Mouse (Mus musculus) layer of hippocampus, adult 18-20 months (tissue): ENCODE measurements around the gene Olfr324. TPM values are rescaled to one million over a fixed set of nuclear protein-coding genes. Genes with fewer than 3 reads are reported as not detected.

Experiments
- DNase-seq, 2 experiments: peaks; one replicate each; pipeline ENCODE4 v3.0.0; 2022; ENCODE audit warnings: low spot score in 2 of 2
- long read RNA-seq: library from polyadenylated mRNA; stranded (forward); transcript quantifications from one replicate; pipeline ENCODE4 v2.0.0, GENCODE M21; 2021
- total RNA-seq, 2 experiments: library from RNA; stranded (reverse); gene quantifications; 2 replicates each; pipeline ENCODE4 v1.2.3; 2021

Olfr324 gene
- not detected for total RNA-seq
- long read RNA-seq: 0 reads

- no peak for DNase-seq
Observed at GRCm38 (mm10) chr11:58594814-58595213, at the start of gene Olfr324. TSS of gene Olfr324 (plus strand) at chr11:58595114.

DNA sequence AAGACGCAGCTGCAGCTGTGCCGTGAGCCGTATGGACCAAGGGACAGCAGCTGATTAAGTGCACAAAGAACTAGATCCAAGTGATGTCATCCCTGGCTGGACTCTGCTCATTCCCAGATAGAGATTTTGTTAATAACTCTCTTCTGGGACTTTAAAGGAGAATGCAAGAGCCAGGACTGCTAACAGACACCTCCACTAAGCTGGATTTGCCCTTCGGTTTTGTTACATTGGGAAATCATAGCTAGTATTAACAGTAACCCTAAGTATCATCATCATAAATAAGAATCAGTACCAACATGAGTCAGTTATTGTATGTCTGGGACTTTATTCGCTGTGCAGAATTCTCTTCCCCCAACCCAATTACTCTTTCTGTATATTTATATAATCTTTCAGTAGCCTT lies 48.6 kb upstream of the Olfr324 start, which contains the start of gene Olfr329-ps:
TSS of gene Olfr329-ps (minus strand) at position 101 of the 400 bp plus-strand sequence.
- DNase-seq: no peak

- DNase-seq: no peak
Observed at GRCm38 (mm10) chr11:58555536-58555935, 39.4 kb upstream of the Olfr324 start, which contains the start of gene Olfr328. TSS of gene Olfr328 (minus strand) at chr11:58555636.

DNA sequence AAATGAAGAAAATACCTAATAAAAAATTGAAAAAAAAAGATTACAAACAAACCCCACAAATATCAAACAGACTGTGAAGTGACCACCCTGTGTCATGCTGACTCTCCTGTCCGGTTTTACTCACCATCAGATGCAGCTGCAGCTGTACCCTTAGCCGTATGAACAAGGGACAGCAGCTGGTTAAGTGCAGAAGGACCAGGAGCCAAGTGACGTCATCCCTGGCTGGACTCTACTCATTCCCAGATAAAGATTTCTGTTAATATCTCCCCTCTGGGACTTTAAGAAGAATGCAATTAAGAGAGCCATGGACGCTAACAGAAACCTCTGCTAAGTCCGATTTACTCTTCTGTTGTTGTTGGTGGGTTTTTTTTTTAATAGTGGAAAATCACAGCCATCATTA lies 24.5 kb upstream of the Olfr324 start, which contains the start of gene Olfr224:
TSS of gene Olfr224 (minus strand) at position 149 of the 400 bp plus-strand sequence.
- no peak for DNase-seq

DNA sequence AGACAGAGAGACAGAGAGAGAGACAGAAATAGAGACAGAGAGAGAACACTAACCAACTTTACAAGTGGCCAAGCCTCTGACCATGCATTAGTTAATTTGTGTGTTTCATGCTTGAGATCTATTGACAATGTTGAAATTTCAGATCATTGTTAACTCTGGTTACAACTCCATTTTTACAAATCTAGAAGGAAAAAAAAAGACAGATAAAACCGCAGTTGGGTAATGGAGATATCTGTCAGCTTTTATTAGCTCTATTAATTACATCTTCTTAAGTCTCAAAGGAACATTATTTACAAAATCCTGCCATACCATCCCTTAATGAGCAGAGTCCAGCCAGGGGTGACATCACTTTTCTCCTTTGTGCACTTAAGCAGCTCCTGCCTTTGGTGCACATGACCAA lies 17.5 kb upstream of the Olfr324 start, which contains the start of gene Olfr325:
TSS of gene Olfr325 (plus strand) at position 301 of the 400 bp plus-strand sequence.
- DNase-seq: no peak

DNA sequence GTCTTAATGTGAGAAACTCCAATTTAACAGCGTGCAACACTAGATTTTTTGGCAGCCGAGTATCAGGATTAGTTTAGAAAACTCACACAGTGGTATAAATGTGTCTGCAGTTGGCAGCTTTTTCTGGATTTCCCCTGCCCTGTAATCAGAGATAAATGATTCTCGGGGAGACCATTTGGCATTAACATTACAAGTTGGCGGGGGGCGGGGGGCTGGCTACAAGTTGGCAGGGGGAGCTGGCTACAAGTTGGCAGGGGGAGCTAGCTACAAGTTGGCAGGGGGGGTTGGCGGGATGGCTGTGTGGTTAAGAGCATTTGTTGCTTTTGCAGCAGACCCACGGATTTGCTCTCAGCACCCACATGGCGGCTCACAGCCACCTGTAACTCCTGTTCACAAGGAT lies 16.3 kb upstream of the Olfr324 start:
- DNase-seq: peak; percentile 28 to 69

DNA sequence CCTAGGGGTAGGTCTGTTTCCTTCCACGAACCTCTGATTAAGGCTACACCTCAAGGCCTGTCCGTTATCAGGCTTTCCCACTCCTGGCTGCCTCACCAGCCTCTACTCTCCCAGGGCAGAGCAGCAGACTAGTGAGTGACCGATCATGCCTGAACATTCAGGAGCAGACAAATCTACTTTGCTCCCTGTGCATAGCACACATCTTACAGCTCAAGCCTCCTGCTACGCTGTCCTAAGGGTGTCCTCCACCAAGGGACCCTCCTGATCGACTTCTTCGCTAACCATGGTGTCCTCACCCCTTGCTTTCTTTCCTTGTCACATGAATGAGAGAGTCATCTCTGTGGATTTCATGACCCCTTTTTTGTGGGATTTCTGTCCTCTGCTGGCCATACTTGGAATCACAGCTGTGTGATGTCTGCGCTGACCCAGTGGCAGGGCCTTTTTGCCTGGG lies 7.0 kb upstream of the Olfr324 start:
- peak in 1 of 2 experiments; percentile 32 for DNase-seq

- DNase-seq: no peak
Observed at GRCm38 (mm10) chr11:58588620-58589250, 6.2 kb upstream of the Olfr324 start.

- no peak for DNase-seq
Observed at GRCm38 (mm10) chr11:58597837-58598236, 2.9 kb downstream of the Olfr324 start.

DNA sequence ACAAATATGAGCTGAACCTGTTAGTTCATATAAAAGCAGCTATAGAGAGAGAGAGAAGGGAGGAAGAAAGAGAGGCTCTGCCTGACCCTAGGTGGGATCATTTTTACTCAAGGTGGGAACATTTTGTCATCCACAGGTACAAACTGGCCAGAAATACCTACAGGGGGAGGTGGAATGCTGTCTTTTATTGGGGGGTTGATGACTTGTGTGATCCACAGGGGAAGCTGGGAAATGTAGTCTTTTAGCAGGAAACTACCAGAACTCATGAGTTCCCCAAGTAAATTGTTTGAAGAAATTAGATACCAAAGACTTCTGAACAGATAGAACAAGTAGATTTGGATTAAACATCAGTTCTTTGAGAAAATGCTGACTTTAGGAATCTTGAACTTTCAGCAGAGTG lies 7.1 kb downstream of the Olfr324 start:
- DNase-seq: no peak

- DNase-seq: no peak
Observed at GRCm38 (mm10) chr11:58602800-58603560, 8.1 kb downstream of the Olfr324 start.

DNA sequence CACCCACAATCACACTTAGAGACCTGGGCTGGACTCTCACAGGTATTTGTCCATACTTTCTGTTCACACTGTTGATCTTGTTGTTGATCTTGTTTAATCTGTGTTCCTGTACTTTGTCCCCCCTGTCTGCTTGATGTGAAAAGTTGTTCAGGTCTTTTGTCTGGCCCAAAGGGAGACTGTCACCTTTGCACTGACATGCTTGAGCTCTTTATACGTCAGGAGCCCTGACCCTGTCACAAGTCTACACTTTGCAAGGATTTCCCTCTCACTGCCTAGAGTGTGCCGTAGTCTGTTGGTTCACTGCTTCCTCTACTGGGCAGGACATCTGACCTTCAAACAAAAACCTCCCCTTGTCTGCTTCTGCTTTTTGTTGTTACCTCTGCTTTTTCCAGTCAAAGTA lies 9.8 kb downstream of the Olfr324 start:
- no peak for DNase-seq

GRCm38 (mm10) chr11:58605228-58605627 lies 10.3 kb downstream of the Olfr324 start:
- no peak for DNase-seq

DNA sequence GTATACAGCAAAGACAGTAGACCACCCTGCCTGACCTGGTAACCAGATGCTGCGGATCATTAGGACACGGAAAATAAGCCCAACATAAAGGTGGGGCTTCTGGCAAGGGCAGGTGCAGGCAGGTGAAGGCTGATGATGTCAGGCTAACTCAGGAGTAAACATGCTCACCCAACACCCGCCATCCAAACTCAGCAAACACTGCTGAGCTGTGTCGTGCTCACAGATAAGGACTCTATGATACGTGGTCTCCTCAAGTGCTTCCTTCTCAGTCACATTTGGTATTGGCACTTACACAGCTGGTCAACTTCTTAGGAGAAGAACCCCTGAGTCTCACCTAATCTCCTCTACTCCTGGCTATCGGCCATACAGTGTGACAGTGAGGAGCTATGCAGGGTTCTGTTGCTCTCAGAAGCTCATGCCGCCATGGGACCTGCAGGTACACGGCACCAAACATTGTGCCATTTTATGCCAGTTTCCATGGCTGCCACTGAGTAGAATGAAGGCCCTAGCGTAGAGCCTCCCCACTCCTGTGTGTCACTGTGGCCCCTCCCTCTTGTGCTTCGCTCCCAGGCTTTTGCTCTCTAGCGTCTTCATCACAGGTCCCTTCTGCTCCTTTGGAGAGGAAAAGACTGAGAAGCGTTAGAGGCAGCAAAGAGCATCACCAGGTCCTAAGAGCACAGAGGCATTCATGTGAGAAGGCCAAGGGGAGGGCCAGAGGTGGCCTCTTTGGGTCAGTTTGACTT lies 11.4 kb downstream of the Olfr324 start:
- DNase-seq: no peak

DNA sequence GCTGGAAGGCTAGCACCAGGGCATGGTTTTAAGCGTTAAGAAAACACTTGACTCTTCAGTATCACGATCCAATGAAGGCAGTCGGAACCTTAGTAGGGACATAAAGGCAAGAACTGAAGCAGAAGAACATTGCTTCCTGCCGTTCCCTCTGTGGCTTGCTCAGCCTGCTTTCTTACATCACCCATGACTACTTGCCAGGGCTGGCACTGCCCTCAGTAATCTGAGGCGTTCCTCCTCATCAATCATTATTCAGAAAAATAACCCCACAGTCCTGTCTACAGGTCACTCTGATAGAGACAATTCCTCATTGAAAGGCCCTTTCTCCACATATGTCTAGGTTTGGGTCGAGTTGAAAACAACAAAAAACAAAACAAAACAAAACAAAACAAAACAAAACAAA lies 12.1 kb downstream of the Olfr324 start:
- DNase-seq: no peak

- no peak for DNase-seq
Observed at GRCm38 (mm10) chr11:58613359-58613758, 18.4 kb downstream of the Olfr324 start.

- DNase-seq: no peak
Observed at GRCm38 (mm10) chr11:58614526-58614925, 19.6 kb downstream of the Olfr324 start.

DNA sequence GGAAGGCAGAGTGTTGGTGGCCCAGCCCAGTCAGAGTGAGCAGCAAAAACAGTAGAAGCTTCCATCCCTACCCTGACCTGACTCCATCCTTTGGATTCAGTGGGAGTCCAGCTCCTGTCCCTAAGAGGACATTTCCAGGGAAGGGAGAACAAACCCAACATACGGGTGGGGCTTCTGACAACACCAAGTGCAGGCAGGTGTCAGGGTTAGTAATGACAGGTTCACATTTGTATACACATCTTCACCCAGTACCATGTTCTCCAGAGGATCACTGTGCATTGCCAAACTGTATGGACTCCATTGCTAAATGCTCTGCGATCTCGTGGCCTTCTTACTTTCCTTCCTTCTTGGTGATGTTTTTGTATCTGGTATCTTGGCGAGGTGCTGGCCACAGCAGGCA lies 21.1 kb downstream of the Olfr324 start, which contains the start of gene 2210407C18Rik:
TSS of gene 2210407C18Rik (minus strand) at position 101 of the 400 bp plus-strand sequence.
- no peak for DNase-seq

DNA sequence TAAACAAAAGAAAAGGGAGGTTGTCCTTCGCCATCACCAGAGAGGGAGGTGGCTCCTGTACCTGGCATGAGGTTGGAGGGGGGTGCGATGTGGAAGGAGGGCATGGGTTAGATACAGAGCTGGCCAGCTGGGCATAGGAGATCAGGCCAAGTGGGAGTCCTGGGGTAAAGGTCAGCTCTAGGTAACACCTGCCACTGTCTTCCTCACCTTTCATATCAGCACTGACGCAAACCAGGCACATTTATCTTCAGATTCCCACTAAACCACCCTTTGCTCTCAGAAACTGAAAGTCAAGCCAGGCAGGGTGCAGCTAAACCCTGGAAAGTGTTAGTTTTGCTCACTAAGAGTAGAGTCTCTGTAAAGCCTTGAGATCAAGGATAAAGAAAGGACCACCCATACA lies 23.5 kb downstream of the Olfr324 start:
- DNase-seq: no peak

DNA sequence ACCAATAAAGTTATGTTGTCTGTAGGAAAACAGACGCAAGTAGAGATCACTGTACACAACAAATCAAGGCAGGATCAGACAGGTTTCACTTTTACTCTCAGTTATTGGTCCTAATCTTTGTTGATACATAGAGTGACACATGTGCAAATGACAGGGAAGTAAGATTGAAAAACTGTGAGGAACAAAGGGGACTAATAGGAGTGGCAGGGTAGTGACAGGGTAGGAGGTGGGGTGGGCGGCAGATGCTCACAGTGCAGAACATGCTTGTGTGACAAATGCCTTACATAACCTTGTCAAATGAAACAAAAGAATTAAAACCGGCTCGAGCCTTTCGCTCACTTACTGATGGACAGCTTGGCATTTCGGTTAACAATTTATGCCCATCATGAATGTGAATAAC lies 23.9 kb downstream of the Olfr324 start:
- DNase-seq: peak; percentile 19 to 74

- DNase-seq: no peak
Observed at GRCm38 (mm10) chr11:58626146-58626545, 31.2 kb downstream of the Olfr324 start.
